8 mouse cellular contexts compared by ENCODE assay signal in genomic region chr6:49367159-49368054, GRCm38 (mm10). TPM values are rescaled to one million over a fixed set of nuclear protein-coding genes. Genes with fewer than 3 reads are reported as not detected.
DNase-seq lines count a peak whose midpoint lies in the region; ATAC-seq and TF ChIP-seq lines count a peak whose summit lies in the region.

Gene Fam221a, plus strand, starts transcription at chr6:49367739.

- peak; percentile 58; the same call in 1 of the 2 replicates for TF ChIP-seq EP300 in ES-Bruce4 (IDR thresholded peaks at IDR 0.05; ENCODE audit: insufficient read depth, low read depth, low read length)

- intact Hi-C loops in heart, postnatal 25 days (cut with DNase I) = loop anchor here (2.0 kb wide), 1 partner anchor 47 kb away; no protein-coding TSS in a partner anchor

- 5% methylated on average over 46 of the region's 49 CpGs for WGBS in forebrain, embryonic 14.5 days
- WGBS in lung, adult 2 months = 3% methylated on average over 48 of the region's 49 CpGs

- DNase-seq in forebrain, embryonic 14.5 days (ENCODE audit: low spot score) = peak; percentile 94
- peak; percentile 71 for DNase-seq in heart, postnatal 25 days (ENCODE audit: low spot score)
- peak; percentile 42 to 57 for DNase-seq in layer of hippocampus, adult 18-20 months (ENCODE audit: low spot score in 2 of 2)
- peak; percentile 93 for DNase-seq in lung, adult 2 months
- DNase-seq in thymus, adult 18-20 months = peak; percentile 93 to 97

- H3K4me2 ChIP-seq in forebrain, embryonic 14.5 days (ENCODE audit: low read length) = peak within 1 kb of the TSS; percentile 91

- peak; percentile 82 for TF ChIP-seq POLR2A in ES-Bruce4 (IDR thresholded peaks at IDR 0.05; ENCODE audit: insufficient read depth, low read length)
- peak; percentile 85; the same call in 1 of the 2 replicates for TF ChIP-seq POLR2A in lung, adult 2 months (IDR thresholded peaks at IDR 0.05; ENCODE audit: borderline replicate concordance, extremely low read depth, low read depth, low read length)

- TF ChIP-seq CTCF in ES-Bruce4 (IDR thresholded peaks at IDR 0.05; ENCODE audit: low read depth, low read length) = no peak
- TF ChIP-seq CTCF in lung, adult 2 months (IDR thresholded peaks at IDR 0.05; ENCODE audit: insufficient read depth, low read length) = peak; percentile 12; the same call in 1 of the 2 replicates

- H3K9ac ChIP-seq in ES-Bruce4 (ENCODE audit: low read depth, poor library complexity, severe bottlenecking) = peak within 1 kb of the TSS; percentile 51
- H3K9ac ChIP-seq in forebrain, embryonic 14.5 days (ENCODE audit: low read length) = peak within 1 kb of the TSS; percentile 65

- ATAC-seq in cerebellum, adult (ENCODE audit: insufficient number of reproducible peaks, low FRiP score, low TSS enrichment) = peak; percentile 95
- peak; percentile 97 for ATAC-seq in forebrain, embryonic 14.5 days
- ATAC-seq in neutrophil, adult 5-6 weeks (ENCODE audit: extremely low read depth, insufficient number of reproducible peaks, low FRiP score, poor library complexity, severe bottlenecking) = peak; percentile 93

- peak within 1 kb of the TSS; percentile 48; the same call in 1 of the 2 replicates for H3K27ac ChIP-seq in ES-Bruce4 (ENCODE audit: insufficient read depth, low read length)
- H3K27ac ChIP-seq in forebrain, embryonic 14.5 days (ENCODE audit: low read depth, low read length) = 0 out of 2 replicates have a peak within 1 kb of the TSS, but pooled peaks have one; percentile 14

- no peaks in the 10 kb centered on the region for H3K9me3 ChIP-seq in ES-Bruce4 (replicated peaks; ENCODE audit: control insufficient read depth, insufficient read depth, low read length, poor library complexity, severe bottlenecking)
- H3K9me3 ChIP-seq in forebrain, embryonic 14.5 days (replicated peaks; ENCODE audit: control insufficient read depth, low read length) = no peaks in the 10 kb centered on the region

- no peaks in the 10 kb centered on the region for H3K27me3 ChIP-seq in ES-Bruce4 (ENCODE audit: control insufficient read depth, insufficient read depth, low read length, poor library complexity, severe bottlenecking)
- H3K27me3 ChIP-seq in forebrain, embryonic 14.5 days (replicated peaks; ENCODE audit: control insufficient read depth, insufficient read depth, low read length) = no peaks in the 10 kb centered on the region

- H3K4me3 ChIP-seq in ES-Bruce4 (ENCODE audit: low read depth, low read length) = peak within 1 kb of the TSS; percentile 77
- peak within 1 kb of the TSS; percentile 50 for H3K4me3 ChIP-seq in forebrain, embryonic 14.5 days (ENCODE audit: low read depth, low read length)
- peak within 1 kb of the TSS; percentile 82 for H3K4me3 ChIP-seq in lung, adult 2 months (replicated peaks; ENCODE audit: extremely low read depth, low read depth, low read length)

- no peaks in the 10 kb centered on the region for H3K4me1 ChIP-seq in ES-Bruce4 (ENCODE audit: control insufficient read depth, insufficient read depth, low read length)
- peaks cover 7% of the 10 kb centered on the region; the same call in 1 of the 2 replicates for H3K4me1 ChIP-seq in forebrain, embryonic 14.5 days (ENCODE audit: control insufficient read depth, insufficient read depth, low read length)
- peaks cover 6% of the 10 kb centered on the region for H3K4me1 ChIP-seq in lung, adult 2 months (ENCODE audit: control insufficient read depth, insufficient read depth, low read length)

- no peaks in the 10 kb centered on the region for H3K36me3 ChIP-seq in ES-Bruce4 (ENCODE audit: control insufficient read depth, insufficient read depth, low read length, poor library complexity, severe bottlenecking)
- H3K36me3 ChIP-seq in forebrain, embryonic 14.5 days (ENCODE audit: control insufficient read depth, insufficient read depth, low read length) = no peaks in the 10 kb centered on the region

RNA-seq across cellular contexts. Expression of gene Fam221a, which starts in this region (rescaled TPM):
- polyA plus RNA-seq in ES-Bruce4 (2011; ENCODE audit: insufficient read depth, insufficient read length, low read depth, missing spikeins) = 12.7 and 13.8 TPM in 2 replicates
- polyA plus RNA-seq in forebrain, embryonic 14.5 days (2014; fragmentation: Nextera tagmentation; extraction: Ambion mirVana) = 5.4 and 6.0 TPM in 2 replicates
- total RNA-seq in heart, postnatal 25 days (2021) = under 1 TPM; 0.25 to 0.57 TPM
- total RNA-seq in layer of hippocampus, adult 18-20 months (2021) = 1 to 10 TPM; 1.7 to 2.0 TPM
- 8.6 and 11.6 TPM in 2 replicates for polyA plus RNA-seq in lung, adult 2 months (2012; rRNA removed)
- 1.7 and 2.2 TPM in 2 replicates for total RNA-seq in neutrophil, adult 5-6 weeks (2017)

Comparison
In these comparisons a context has a peak if more than half of its experiments do, and no peak if none do; other contexts are left out.
1. Peak in every context shown above with its lines: DNase-seq, ATAC-seq, H3K4me3 ChIP-seq and H3K27ac ChIP-seq.
2. Peak in DNase-seq in heart, postnatal 25 days; RNA of the gene not detected or under 1 TPM.